Mouse (Mus musculus) C2C12 (cell line): Measurements from ENCODE around the gene Irx5. TPM values are rescaled to one million over a fixed set of nuclear protein-coding genes. Genes with fewer than 3 reads are reported as not detected.

ENCODE experiments used
- H3K27me3 ChIP-seq: one replicate; pipeline ENCODE4 v1.6.1; 2011; ENCODE audit not compliant: control insufficient read depth, insufficient read depth, insufficient read length
- H3K36me3 ChIP-seq: one replicate; pipeline ENCODE4 v1.6.1; 2011; ENCODE audit not compliant: control insufficient read depth, insufficient read depth
- H3K4me3 ChIP-seq: one replicate; pipeline ENCODE4 v1.5.1; 2011; ENCODE audit warnings: mild to moderate bottlenecking, control low read depth; ENCODE audit not compliant: poor library complexity, insufficient read depth, severe bottlenecking
- H3K79me2 ChIP-seq: one replicate; pipeline ENCODE4 v1.6.1; 2011; ENCODE audit not compliant: control insufficient read depth, insufficient read depth
- H3K79me3 ChIP-seq: one replicate; pipeline ENCODE4 v1.6.1; 2011; ENCODE audit warnings: low read depth, control low read depth
- H3ac ChIP-seq: one replicate; pipeline ENCODE3; 2011; ENCODE audit warnings: low read depth; ENCODE audit not compliant: control insufficient read depth, insufficient read length
- CEBPB ChIP-seq: IDR thresholded peaks from one replicate; pipeline ENCODE4 v1.6.1; 2011; ENCODE audit warnings: low read depth, mild to moderate bottlenecking, control low read depth, moderate library complexity
- CTCF ChIP-seq: IDR thresholded peaks from one replicate; pipeline ENCODE4 v1.5.1; 2011; ENCODE audit not compliant: control insufficient read depth, insufficient read depth, insufficient read length
- FOSL1 ChIP-seq: IDR thresholded peaks from one replicate; pipeline ENCODE4 v1.8.0; 2011; ENCODE audit warnings: mild to moderate bottlenecking, low read length; ENCODE audit not compliant: poor library complexity, insufficient read depth, severe bottlenecking
- MAX ChIP-seq: IDR thresholded peaks from one replicate; pipeline ENCODE4 v1.6.1; 2011; ENCODE audit warnings: mild to moderate bottlenecking, control low read depth
- MYOD1 ChIP-seq: IDR thresholded peaks from one replicate; pipeline ENCODE4 v1.6.1; 2011; ENCODE audit warnings: low read depth; ENCODE audit not compliant: control insufficient read depth, insufficient read length
- MYOG ChIP-seq: IDR thresholded peaks from one replicate; pipeline ENCODE4 v1.6.1; 2011; ENCODE audit not compliant: control insufficient read depth, insufficient read length; ENCODE audit errors: extremely low read depth
- USF1 ChIP-seq: IDR thresholded peaks from one replicate; pipeline ENCODE4 v1.6.1; 2011; ENCODE audit warnings: low read depth, mild to moderate bottlenecking, control low read depth, moderate library complexity
- polyA plus RNA-seq: library from polyadenylated mRNA; unstranded; fragments of >200 nt; fragmentation: generic; extraction: Trizol; gene quantifications from one replicate; pipeline ENCODE4 v1.2.1, GENCODE M21; 2012; ENCODE audit warnings: missing spikeins

Irx5 gene
- polyA plus RNA-seq, 1 experiment: 4.9 TPM

DNA sequence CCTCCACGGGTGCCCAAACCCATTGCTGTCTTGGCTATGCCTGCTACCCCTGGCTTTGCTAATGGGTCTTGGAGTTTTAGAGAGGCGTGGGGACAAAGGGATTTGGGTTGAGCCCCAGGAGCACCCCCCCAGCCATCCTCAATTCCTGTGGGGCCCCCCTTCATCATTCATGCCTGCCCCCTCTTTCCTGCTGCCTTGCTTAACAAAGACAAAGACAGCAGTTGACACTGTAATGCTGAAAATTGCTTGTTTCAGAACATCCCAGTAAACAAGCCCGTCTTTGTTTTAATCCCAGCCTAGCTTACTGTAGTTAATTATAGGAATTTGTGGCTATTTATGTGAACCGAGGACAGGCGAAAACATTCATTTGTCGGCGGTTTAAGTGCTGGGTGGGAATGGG lies 50.7 kb downstream of the Irx5 start:
- H3K27me3 ChIP-seq: peaks cover 28% of the 10 kb centered on the region
- no peaks in the 10 kb centered on the region for H3K79me3 ChIP-seq
- H3K36me3 ChIP-seq: no peaks in the 10 kb centered on the region
- H3K79me2 ChIP-seq: no peaks in the 10 kb centered on the region
- TF ChIP-seq MAX: no peak
- no peak for TF ChIP-seq CTCF
- no peak for TF ChIP-seq USF1
- no peak for TF ChIP-seq MYOG
- no peak for TF ChIP-seq MYOD1
- no peak for TF ChIP-seq FOSL1
- TF ChIP-seq CEBPB: no peak
- H3K4me3 ChIP-seq: no peak overlapping the region
- no peak overlapping the region for H3ac ChIP-seq

- TF ChIP-seq CTCF (no peak), MAX (no peak), USF1 (no peak), CEBPB (no peak)
- Histone ChIP-seq H3K4me3 (no peak overlapping the region), H3K36me3 (no peaks in the 10 kb centered on the region), H3K79me3 (no peaks in the 10 kb centered on the region), H3K27me3 (peaks cover 50% of the 10 kb centered on the region), H3ac (no peak overlapping the region), H3K79me2 (no peaks in the 10 kb centered on the region)
Measured at GRCm38 (mm10) chr8:92413583-92413982, 56.2 kb downstream of the Irx5 start.

- TF ChIP-seq CTCF: no peak
- TF ChIP-seq MYOG: no peak
- no peak for TF ChIP-seq MYOD1
- no peak for TF ChIP-seq FOSL1
- no peak for TF ChIP-seq USF1
- no peak for TF ChIP-seq CEBPB
- H3K36me3 ChIP-seq: no peaks in the 10 kb centered on the region
- H3ac ChIP-seq: no peak overlapping the region
- peaks cover 41% of the 10 kb centered on the region for H3K27me3 ChIP-seq
- H3K79me3 ChIP-seq: no peaks in the 10 kb centered on the region
- no peak overlapping the region for H3K4me3 ChIP-seq
- H3K79me2 ChIP-seq: no peaks in the 10 kb centered on the region
Measured at GRCm38 (mm10) chr8:92420666-92421065, 63.2 kb downstream of the Irx5 start.
